Mouse (Mus musculus) induced T-regulatory cell, adult 2 months (primary cell): Measurements from ENCODE around the gene Camk1.
"Not testable (repeated sequence)": the region's sequence is repeated elsewhere in the genome, so short reads cannot be mapped to it uniquely, and the experiment has no call there.

Experiments used
- DNase-seq: peaks from one replicate; pipeline ENCODE4 v3.0.0-alpha.2; 2012; ENCODE audit warnings: low read depth

Gene Camk1

DNA sequence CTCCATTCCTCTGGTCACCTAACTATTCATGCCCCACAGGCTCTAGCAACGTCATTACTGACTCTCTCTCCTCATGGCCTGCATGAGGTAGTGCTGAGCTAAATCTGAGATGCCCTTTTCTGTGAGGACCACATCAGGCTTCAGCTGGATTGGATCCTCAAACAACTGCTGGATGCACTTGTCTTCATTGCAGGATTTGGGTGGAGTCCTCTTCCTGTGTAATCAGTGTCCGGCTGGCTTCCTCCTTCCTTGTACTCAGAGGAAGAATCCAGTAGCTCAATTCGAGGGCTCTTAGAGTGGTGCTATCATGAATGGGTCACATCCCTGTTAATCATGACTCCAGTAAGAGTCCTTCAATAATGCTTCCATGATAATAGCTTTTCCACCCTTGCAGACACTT is 9.9 kb upstream of the Camk1 start:
- DNase-seq: no peak

- no peak for DNase-seq
These were observed 9.0 kb upstream of the Camk1 start for GRCm38 (mm10) chr6:113352820-113353219.

DNA sequence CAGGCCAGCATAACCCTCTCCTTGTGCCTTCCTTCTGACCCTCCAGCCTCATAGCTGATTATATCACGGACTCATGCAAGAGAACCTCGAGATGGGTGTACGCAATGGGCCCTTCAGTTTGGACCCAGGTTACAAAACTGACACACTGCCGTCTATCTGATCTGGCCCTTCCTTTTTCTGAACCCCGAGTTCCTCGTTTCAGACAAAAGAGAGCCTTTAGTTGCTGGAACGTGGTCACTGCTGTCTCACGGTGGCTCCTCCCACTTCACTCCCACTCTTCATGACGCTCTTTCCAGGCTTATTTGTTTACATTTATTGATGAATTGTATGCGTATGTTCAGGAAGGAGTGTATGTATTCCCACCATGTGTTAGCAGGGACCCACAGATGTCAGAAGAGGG is 7.9 kb upstream of the Camk1 start:
- DNase-seq: no peak

DNA sequence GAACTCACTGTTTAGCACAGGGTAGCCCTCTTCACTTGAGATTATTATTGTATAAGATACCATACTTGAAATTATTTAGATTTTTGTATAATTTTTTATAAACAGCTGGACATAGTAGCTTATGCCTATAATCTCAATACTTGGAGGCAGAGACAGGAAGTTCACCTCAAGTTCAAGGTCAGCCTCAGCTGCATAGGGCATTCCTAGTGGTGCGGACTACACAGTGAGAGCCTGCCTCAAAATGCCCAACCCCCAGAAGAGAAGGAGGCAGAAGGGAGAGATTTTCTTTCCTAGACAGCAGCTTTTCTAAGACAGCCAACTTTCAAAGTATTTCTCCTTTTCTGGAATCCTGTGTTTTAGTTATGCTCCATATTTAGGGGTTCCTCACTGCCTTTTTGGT is 7.4 kb upstream of the Camk1 start:
- no peak for DNase-seq

GRCm38 (mm10) chr6:113350538-113350937 is 6.8 kb upstream of the Camk1 start:
- DNase-seq: no peak

DNA sequence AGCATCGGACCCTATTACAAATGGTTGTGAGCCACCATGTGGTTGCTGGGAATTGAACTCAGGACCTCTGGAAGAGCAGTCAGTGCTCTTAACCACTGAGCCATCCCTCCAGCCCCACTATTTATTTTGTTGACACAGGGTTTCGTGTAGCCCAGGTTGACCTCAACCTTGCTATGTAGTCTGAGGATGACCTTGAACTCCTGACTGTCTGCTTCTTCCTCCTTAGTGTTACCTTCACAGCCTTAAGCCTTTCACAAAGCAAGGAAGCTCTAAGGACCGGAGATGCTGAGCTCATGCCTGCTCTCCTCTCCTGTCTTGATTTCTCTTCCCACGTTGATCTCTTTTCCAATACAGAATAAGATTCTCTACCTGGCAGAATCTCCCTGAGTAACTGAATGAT is 3.1 kb upstream of the Camk1 start:
- DNase-seq: no peak

DNA sequence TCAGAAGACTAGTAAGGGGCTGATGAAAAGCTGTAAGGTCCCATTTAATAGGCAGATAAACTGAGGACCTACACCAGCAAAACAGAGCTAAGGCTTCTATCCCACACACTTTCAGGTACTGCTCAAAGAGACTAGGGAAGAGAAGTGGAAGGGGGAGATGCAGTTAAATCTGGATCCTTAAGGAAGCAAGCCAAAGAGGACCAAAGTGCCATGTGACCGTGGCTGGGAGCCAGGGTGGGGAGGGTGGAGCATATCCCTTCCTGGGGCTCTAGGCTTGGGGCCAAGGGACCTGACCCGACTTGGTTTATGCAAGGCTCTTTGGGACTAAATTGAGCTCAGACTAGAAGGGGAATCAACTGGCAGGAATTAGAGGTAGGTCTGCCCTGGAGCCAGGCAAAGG is 537 bp upstream of the Camk1 start:
- DNase-seq: no peak

DNA sequence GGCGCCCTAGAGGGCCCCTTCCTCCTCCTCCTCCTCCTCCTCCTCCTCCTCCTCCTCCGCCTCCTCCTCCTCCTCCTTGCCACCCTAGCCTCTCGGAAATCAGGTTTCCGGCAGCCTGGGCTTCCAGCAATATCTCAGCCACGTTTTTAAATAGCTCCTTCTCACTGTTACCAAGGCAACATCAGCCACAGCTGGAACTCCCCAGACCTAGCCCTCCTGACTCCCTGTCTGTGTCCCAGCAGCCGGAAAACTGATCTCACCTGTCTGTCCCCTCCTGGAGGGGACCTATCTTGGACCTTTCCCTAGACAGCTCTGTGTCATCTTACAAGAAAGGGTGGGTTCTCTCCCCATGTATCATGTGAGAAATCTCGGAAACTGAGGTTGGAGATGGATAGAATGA is 1.5 kb downstream of the Camk1 start:
- no peak for DNase-seq

- DNase-seq: no peak
These were observed 2.2 kb downstream of the Camk1 start for GRCm38 (mm10) chr6:113341574-113341973.

DNA sequence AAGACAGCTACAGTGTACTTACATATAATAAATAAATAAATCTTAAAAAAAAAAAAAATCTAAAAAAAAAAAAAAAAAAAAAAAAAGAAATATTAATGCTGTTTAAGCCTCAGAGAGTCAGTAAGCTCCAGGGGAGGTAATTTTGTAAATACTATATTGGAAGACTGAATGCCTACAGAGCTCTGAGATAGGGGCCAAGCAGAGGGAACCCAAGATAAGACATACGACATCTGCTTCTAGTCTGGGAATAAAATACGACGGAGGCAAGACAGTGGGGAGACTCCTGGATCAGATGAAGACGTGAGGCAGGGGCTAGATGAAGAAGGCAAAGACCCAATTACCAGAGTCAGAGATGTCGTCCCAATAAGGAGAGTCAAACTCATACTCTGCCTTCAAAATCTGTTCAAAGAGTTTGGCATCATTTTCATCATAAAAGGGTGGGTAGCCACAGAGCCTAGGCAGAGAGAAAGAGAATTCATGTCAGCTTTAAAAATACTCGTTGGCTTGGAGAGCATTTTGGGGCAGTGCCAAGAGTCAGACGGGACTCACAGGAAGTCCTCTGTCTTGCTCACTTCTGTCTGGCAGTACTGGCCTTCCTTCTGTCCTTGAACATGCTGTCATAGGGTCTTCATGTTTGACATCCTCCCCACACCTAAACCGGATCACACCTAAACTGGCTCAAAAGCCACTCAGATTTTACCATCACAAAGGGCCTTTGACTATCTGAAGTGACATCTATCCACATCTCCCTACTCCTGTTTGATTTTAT is 6.7 kb downstream of the Camk1 start:
- DNase-seq: no peak

DNA sequence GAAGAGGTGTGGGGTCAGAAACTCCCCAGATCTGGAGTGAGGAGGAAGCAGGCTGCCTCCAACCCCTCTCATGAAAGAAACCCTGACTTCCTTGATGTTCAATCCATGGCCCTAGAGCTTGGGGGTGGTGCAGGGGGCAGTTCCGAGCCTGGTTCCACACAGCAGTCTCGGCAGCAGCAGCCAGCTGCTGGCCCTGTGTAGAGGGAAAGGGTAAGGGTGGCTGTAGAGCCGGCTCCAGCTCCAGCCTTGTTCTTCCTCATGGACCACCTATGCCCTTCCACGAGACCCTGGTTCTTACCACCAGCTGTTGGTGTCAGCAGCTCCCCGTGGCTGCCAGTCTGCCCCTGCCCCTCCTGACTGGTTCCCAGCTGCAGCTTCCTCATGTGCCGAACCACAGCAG is 9.6 kb downstream of the Camk1 start:
- DNase-seq: no peak

DNA sequence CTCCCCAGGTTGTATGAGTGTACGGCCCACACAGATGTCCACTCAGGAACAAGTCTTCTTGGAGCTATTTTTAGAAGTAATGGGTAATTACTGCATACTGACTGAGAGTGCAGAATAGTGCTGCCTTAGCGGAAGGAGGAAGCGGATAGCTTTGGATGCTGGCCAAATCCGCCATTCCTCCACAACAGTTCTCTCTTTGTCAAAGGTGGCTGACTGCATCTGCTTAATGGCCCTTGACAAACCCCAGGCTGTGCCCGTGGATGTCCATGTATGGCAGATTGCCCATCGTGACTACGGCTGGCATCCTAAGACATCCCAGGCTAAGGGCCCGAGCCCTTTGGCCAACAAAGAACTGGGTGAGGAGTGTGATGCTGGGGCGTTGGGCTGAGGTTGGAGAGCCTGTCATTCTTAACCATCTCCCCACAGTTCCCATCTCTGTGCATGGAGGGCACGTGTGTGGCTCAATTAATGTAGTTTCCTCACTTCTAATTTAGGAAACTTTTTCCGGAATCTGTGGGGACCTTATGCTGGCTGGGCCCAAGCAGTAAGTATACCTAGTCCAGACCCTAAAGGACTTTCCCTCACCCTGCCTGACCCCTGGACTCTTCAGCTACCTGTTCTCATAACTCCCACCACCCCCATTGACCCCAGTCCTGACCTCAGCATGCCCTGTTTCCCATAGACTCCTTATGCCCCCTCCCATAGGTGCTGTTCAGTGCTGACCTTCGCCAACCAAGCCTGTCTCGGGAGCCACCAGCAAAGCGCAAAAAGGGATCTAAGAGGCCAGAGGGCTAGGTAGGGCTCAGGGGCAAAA is 10.4 kb downstream of the Camk1 start:
- DNase-seq: no peak

DNA sequence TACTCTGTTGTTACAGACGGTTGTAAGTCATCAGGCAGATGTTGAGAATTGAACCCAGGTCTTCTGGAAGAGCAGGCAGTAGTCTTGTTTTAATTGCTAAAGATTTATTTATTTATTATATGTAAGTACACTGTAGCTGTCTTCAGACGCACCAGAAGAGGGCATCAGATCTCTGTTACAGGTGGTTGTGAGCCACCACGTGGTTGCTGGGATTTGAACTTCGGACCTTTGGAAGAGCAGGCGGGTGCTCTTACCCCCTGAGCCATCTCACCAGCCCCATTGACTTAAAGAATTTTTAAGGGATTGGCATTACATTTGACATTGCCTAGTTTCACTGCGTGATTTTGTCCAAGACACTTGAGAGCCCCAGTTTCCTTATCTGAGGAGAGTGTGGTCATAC is 11.1 kb downstream of the Camk1 start:
- not testable (repeated sequence) for DNase-seq

- DNase-seq: no peak
These were observed 12.1 kb downstream of the Camk1 start for GRCm38 (mm10) chr6:113331721-113332120.

- DNase-seq: peak; percentile 81
These were observed 13.2 kb downstream of the Camk1 start for GRCm38 (mm10) chr6:113330547-113330946.

- no peak for DNase-seq
These were observed 14.4 kb downstream of the Camk1 start for GRCm38 (mm10) chr6:113329396-113329795.

GRCm38 (mm10) chr6:113326533-113327315 is 17.1 kb downstream of the Camk1 start, which contains the start of gene Ogg1:
Gene Ogg1 (plus strand): TSS chr6:113326972.
- DNase-seq: peak; percentile 98

GRCm38 (mm10) chr6:113315972-113316371 is 27.8 kb downstream of the Camk1 start:
- DNase-seq: no peak

DNA sequence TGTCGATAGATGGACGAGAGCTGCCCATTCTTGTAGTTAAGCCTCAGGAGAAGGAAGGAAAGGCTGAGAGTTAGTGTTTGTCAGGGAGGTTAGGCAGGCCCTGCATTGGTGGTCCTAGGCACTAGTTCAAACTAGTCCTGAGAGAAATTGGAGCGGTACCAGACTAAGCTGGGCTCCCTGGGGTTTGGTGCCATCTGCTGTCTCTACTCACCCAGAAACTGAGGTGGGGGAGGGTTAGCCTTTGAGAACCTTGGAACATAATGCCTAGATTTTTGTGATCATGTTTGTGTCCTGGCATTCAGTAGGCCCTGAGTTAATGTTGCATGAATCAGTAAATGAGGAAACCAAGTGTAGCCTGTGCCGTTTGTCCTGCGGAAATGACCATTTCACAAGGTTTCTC is 35.6 kb downstream of the Camk1 start:
- peak; percentile 66 for DNase-seq

GRCm38 (mm10) chr6:113307481-113308121 is 36.2 kb downstream of the Camk1 start:
- DNase-seq: peak; percentile 72

DNA sequence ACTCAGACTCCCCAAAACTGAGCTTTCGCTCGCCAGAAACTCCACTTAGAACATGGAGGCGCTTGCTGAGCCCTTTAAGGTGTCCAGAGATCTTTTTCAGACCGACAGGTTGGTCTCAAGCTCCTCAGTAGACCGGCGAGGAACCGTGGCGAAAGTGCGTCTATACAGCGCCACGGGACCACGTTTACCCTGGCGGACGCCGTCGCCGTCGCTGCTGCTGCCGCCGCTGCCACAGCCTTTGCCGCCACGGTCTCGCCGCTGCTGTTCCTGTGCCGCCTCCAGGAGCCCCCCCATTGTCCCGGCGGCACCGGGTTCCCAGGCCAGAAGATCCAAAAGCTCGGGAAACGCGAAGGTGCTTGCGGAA is 36.8 kb downstream of the Camk1 start, which contains the start of gene Brpf1:
Gene Brpf1 (plus strand): TSS at position 152 of the 364 bp plus-strand sequence.
- DNase-seq: no peak
